Mouse (Mus musculus): ENCODE results near the gene Prpsap1. TPM values are rescaled to one million over a fixed set of nuclear protein-coding genes. Genes with fewer than 3 reads are reported as not detected.
A peak's percentile ranks its signal among the peaks of the same experiment; 100 is the strongest.
"Not testable (repeated sequence)": the region's sequence is repeated elsewhere in the genome, so short reads cannot be mapped to it uniquely, and the experiment has no call there.

The Prpsap1 gene
- polyA plus RNA-seq, 2 experiments from 2014 or later = 32.9 to 39.6 TPM

DNA sequence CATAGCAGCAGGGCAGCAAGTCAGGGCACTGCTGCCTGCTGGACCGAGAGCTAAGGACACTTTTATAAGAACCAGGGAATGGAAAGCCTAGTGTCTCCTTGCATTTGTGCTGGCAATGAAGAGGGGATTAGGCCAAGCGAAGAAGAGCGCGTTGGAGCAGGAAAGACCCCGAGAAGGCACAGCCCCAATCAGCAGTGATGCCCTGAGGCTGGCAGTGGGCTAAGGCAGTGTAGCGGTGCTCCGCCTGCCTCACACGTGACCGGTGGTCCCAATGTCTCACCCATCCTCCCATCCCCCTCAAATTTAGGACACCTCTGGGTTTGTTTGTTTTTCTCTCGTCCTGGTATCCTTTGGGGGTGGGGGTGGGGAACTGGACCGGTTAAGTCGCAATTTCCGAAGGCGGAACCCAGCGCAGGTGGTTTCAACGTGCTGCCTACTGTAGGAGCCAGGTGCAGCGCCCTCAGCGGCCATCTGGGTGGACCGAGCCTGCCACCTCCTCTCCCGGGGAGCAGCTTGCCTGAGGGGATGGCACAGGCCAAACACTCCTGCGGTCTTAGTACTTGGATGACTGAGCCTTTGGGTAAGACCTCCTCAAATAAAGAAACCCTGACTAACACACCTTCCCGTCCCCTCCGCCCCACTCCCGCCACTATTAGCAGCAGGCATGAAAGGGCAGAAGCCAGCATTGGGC lies 21.5 kb upstream of the Prpsap1 start:
- no peak for ATAC-seq

DNA sequence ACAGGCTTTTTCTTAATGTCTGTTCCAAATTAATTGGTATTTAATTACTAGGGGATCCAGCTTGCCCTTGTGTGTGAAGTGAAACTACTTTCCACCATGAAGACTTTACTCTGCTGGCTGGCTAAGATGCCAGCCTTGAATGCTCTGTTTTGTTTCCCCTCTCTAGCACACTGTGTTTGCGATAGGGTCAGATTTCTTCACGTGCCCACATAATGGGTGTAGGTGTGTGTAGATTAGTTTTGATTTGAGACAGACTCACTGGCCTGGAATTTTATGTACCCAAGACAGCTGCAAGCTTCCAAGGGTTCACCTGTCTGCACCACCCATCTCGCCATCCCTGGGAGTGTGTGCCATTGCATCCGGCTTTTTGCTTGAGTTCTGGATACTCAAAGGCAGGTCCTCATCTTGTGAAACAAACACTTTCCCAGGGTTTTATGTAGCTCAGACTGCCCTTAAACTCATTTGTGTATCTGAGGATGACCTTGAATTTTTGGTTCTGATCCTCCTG lies 19.6 kb upstream of the Prpsap1 start:
- no peak for ATAC-seq

DNA sequence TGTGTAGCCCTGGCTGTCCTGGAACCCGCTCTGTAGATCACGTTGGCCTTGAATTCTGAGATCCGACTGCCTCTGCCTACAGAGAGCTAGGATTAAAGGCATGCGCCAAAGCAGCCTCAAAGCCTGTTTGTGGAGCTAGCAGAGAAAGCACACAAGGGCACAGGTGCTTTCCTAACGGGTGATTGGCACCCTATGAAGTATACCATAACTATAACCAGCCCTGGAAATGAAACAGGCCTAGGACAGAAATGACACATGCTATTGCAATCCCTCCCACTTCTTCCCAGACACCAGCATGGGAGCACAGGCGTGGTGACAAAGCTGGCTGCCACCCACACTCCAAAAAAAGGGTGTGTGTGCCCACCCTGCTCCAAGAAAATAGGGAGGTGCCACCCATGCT lies 19.0 kb upstream of the Prpsap1 start:
- ATAC-seq = no peak

DNA sequence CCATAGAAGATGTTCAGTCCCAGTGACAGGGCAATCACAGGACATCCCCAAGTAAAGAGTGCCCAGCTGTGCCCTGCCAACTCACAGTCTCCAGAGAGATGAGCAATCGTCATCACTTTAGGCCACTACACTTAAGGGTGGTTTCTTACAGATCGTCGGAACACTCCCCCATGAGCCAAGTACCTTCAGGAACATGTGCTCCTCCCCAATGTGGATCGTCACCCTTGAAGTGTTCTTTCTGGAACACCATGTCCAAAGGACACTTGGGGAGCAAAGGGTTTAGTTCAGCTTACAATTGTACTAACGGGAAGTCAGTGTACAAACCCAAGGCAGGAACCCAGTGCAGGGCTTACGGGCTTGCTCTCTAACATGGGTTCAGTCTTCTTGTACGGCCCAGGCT lies 18.2 kb upstream of the Prpsap1 start:
- no peak for ATAC-seq

DNA sequence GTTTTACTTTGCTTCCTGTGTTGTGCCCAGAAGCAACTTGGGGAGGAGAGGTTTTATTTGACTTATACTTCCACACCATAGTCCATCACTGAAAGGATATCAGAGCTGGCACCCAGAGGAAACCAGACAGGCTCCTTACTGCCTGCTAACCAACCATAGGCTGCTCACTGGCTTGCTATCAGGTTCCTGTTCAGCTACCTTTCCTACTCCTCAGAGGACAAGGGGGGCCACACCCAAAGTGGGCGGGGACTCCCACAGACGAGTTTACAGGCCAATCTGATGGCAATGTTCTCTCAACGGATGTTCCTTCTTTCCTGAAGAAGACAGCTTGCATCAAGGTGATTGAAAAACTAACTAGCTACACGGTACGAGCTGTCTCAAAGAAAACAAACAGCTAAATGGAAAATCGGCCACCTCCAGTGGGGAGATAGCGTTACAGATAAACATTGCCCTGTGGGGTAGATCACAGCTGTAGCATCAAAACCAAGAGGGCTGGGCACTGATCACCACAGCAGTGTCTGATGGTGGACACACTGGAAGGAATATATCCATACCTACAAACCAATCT lies 17.4 kb upstream of the Prpsap1 start:
- no peak for ATAC-seq

DNA sequence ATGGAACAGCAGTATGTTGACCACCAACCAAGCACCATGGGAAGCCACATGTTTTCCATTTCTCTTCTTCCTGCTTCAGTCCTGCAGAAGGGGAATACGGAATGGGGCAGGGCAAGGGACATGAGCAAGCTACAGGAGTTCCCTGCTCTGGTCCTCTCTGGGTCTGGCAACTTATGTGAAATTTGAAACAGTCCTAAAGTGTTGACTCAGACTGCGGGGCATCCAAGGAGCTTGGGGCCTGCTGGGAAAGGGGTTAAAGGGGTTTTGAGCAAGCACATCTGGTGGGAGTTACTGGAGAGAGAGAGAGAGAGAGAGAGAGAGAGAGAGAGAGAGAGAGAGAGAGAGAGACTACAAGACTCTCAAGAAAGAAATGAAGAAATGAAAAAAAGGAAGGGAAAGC lies 14.7 kb upstream of the Prpsap1 start:
- no peak for ATAC-seq

DNA sequence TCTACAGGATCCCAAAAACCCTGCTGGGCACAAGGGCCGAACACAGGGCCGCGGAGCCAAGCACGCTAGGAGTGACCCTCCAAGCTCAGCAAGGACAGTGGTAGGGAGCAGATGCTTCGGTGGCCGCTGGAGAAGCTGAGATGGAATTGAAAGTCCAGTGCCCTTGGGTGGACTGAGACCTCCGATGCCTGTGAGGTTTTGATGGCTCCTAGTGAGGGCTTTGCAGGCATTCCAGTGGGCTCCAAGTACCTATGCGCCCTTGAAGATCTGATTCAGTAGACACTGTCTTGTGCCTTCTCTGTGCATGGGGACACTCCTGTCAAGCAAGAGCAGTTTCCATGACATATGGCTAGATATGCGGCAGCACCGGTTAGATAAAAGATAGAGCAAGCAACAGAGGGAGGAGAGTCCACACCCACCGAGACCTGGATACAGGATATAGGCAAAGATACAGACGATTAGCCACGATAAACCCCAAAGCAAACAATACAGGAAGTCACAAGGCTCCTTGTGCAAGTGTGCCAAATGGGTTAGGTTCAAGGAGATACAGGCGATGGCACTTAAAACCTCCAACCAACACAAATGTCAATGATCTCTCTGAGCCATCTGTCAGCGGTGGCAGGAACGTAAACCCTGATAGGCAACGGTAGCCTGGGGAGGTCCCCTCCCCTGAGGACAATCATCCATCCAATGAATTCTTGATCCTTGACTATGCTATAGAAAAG lies 12.3 kb upstream of the Prpsap1 start:
- ATAC-seq = no peak

DNA sequence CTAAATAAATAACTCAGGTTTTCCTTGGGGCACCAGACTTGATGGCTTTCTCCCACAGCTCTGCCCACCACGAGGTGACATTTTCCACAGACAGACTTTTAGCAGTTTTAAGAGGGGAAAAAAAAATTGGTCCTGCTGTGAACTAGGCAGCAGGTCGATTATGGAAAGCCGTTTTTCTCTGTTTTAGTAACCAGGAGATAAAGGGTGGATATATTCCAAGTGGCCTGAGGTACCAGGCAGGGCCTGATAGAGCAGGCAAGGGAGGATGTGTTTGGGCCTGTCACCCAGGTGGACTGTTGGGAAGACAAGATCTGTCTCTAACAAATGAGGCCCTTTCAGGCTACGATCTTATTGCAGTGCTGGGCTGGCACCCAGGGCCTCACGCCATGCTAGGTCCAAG lies 11.6 kb upstream of the Prpsap1 start:
- ATAC-seq = no peak

DNA sequence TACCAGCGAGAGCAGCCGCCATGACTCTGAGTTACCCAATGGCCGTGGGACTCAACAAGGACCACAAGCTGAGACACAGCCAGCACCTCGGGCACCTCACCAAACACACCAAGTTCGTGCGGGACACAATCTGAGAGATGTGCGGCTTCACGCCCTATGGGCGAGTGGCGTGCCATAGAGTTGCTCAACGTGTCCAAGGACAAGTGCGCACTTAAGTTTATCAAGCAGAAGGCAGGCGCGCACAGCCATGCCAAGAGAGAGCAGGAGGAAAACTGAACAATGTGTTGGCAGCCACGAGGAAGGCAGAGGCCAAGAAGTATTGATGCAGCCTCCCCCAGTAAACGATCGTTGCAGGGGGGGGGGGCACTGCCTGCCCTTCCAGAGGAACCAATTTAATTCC lies 10.5 kb upstream of the Prpsap1 start:
- no peak for ATAC-seq

DNA sequence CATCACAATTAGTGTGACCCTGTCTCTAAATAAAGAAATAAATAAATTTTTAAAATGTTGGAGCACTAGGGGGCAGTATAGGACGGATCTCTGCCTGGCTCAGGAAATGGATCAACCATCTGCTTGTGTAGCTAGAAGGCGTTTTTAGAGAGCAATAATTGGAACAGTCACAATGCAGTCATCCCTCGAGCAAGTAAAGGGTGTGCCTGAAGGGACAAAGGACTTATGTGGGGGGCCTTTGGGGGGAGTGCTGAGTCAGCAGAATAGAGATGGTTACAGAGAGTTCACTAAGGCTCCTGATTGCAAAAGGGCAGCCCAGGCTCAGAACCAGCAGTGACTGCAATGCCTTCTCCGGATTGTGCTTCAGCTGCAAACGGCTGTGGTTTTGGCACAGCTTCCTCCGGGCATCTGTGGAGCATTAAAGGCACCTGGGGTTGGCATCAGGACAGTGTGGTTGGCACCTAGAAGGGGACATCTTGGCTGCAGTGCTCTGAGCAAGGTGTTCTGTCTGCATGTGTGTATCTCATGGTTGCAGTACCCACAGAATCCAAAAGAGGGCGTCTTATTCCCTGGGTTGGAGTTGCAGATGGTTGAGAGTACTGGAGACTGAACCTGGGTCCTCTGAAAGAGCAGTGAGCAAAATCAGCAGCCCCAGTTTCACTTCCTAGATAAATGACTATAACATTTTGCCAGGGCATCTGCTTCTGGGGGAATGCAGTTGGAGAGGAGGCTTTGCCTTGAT lies 7.2 kb upstream of the Prpsap1 start:
- no peak for ATAC-seq

DNA sequence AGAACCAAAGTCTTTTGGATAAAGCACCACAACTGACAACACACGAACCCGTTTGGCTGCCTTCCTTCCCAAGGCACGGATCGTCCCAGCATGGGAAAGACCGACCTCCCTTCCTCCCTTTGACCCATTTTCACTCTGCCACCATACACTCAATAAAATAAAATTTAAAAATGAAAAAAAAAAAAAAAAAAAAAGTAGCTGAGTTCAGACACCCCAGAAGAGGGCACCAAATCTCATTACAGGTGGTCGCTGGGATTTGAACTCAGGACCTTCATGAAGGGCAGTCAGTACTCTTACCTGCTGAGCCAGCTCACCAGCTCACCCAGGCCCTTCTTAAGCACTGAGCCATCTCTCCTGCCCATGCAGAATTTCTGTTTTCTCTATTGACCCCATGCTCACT lies 5.0 kb upstream of the Prpsap1 start:
- ATAC-seq = no peak

DNA sequence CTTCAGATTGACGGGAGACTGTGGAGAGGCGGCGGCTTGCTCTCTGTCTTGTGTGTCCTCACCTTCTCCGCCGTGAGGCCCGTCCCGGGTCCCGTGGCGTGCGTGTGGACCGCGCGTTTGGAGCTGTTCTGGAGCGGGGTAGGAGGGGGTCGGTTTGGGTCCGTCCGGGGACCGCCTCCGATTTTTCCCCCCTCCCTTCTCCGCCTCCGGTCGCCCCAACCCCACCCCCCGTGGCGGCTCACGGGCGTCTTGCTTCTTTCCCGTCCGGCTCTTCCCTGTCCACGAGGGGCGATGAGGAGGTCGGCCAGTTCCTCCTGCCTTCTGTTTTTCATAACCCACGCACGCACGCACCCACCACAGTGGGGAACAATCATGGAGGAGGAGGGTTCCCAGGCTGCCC lies 4.6 kb upstream of the Prpsap1 start:
- no peak for ATAC-seq

DNA sequence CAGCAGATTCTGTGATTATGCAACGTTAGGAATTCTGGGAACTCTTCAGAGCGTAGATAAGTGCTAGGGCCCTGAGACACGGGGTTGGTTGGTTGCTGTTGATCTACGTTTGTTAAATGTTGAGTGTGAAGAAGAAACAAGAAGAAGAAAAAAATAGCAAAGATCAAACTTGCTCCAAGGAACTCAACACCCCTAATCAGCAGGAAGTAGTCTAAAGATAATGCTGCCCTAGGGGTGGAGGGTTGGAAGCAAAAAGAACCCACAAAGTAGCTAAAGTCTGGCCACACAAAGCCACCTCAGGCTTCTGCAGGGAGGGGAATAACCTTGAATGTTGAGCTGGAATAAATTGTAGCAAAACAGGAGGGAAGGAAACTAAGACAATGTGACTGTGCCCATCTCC lies 3.3 kb upstream of the Prpsap1 start:
- ATAC-seq = no peak

DNA sequence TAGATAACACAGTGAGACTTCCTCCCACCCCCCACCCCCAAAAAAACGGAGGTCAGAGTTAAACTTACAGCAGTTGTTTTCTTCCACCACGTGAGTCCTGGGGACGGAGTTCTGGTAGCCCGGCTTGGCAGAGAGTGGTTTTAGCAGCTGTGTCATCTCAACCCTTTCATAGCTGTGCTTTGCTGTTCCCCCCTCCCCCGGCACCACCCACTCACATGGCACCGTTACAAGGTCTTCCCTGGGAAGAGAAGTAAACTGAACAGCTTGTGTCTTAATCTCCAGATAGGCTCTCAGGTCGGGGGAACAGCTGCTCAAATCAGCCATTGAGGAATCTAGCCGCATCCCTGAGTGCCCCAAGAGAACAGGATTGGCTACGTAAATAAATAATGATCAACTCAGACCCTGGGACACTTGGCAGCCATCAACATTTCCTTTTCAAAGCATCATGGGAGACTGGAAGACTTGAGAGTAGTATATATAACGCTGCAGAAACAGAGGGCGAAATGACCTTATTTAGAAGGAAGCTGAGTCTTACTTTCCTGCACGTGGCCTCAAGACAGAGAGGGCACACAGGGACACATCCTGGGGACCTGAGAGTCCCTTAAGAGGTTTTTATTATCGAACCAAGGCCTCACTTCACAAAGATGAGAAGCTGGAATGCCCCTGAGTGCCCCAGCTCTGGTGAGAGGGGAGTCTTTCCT lies 622 bp upstream of the Prpsap1 start:
- ATAC-seq = no peak

DNA sequence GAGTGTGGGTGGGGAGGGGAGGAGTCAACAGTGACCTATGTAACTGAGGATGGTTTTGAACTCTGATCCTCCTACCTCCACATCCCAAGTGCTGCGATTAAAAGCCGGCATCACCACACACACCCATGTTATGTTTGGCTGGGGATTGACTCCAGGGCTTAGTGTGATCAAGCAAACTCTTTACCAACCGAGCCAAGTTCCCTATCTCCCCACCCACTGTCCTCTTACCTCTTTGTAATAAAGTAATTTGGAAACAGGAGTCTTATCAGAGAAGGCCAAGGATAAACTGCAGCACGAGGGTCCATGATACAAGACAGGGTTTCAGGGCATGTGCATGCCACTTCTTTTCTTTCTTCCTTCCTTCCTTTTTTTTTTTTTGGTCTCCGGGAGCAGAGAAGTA lies 811 bp downstream of the Prpsap1 start:
- no peak for ATAC-seq

DNA sequence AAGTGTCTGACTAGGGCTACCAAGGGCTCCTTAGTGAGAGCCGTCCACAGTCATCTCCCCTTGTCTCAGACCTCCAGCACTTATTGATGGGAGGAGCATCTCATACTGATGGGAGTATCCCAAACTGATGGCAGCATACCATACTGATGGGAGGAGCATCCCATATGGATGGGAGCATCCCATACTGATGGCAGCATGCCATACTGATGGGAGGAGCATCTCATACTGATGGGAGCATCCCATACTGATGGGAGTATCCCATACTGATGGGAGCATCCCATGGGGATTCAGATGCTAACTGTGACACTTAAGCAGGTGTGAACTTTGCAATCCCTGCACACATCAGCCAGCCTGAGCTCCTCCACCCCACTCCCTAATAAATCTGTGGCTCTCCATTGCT lies 1.5 kb downstream of the Prpsap1 start:
- not testable (repeated sequence) for ATAC-seq

DNA sequence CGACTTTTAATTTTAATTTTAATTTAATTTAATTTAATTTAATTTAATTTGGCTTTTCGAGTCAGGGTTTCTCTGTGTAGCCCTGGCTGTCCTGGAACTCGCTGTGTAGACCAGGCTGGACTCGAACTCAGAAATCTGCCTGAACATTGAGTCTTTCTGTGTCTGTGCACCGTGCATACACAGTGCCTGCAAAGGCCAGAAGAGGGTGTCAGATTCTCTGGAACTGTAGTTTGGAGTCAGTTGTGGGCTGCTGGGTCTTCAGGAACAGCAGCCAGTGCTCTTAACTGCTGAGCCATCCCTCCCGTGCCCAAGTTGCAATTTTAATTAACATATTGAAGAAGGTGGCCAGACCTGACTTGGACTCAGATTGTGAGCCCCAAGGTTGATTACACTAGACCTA lies 2.7 kb downstream of the Prpsap1 start:
- ATAC-seq = no peak

DNA sequence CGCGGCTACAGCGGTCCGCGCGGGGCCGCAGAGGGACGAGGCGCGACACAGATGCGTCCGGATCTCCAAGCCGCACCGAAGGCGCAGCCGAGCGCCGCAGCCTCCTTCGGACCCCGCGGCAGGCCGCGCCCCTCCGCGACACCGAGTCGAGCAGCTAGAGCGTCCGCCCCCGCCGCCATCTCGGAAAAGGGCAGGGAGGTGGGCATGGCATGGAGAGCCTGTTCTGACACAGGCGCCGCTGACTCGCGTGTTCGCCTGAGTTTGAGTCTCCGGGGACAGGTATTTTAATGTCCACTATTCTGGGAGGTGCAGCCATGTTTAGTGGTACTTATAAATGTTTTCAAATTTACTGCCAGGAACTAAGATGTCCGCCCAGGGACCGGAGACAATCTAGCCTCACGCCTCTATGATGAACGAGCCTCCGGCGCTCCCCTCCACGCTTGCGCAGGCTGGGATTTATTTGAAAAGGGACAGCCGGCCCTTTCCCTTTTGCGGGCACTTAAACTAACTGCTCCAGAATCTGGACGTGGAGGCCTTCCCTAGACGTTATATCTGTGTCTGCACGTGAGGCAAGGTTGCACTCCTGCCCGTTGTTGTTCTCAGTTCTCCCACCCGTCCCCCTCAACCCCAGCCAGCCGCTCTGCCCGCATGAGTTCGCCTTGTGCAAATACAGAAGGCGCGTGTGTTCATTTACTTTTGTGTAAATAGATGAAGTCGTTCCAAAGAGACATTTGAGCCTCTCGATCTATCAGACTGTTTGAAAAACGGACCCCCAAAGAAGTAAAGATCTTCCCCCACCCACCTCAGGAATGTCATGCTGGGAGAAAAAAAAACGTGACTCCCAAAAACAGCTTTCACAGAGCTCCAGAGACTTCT lies 3.5 kb downstream of the Prpsap1 start:
- ATAC-seq = peak; percentile 92

DNA sequence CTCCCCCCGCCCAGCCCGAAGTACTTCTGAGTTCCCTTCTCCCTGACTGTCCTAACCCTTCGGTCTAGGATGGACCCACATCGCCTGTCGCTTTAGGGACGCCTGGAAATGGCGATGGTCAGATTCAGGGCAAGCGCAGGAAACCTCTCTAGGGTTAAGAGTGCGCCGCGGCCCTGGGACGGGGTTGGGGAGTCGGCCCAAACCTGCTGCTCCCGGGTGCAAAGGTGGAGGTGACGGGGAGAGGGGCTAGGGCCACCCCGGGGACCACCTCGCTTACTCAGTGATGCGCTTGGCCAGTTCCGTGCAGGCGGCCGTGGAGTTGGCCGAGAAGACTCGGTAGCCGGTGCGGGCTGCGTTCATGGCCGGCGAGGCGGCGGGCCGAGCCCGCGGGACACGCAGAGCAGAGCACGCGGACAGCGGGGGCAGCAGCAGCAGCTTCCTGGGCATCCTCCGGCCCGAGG lies 4.2 kb downstream of the Prpsap1 start:
- peak; percentile 28 for ATAC-seq

DNA sequence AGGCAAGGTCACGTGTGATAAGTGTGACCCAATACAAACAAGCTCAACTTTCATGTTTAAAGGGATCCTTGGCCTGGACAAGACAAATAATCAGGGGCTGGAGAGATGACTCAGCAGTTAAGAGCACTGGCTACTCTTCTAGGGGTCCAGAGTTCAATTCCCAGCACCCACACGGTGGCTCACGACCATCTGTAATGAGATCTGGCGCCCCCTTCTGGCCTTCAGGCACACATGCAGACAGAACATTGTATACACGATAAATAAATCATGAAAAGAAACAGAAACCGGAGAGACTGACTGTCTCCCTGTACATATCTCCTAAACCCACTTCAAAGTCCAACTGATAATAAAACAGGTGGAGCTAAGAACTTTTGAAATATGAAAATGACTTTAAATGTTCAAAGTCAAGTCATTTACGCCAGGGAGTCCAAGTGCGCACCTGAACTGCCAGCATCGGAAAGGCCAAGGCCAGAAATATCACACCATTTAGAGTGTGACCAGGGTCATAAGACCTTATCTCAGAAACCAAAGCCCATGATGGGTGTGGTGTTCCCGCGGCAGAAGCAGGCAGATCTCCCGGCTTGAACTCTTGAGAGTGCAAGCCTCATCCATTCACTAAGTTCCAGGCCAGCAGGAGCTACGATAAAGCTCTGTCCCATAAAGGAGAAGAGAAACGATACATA lies 5.2 kb downstream of the Prpsap1 start:
- peak; percentile 40 for ATAC-seq

DNA sequence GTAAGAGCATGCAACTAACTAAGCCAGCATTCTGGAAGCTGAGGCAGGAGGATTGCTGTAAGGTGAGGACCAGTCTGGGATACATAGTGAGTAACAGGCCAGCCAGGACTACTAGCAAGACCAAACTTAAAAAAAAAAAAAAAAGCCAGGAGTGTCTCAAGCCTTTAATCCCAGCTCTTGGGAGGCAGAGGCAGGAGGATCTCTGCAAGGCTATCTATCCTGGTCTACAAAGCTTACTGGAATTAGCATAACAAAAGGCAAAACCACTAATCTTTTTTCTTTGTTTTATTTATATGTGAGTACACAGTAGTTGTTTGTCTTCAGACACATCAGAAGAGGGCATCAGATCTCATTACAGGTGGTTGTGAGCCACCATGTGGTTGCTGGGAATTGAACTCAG lies 5.8 kb downstream of the Prpsap1 start:
- ATAC-seq = no peak
